Mouse (Mus musculus) activated CD4-positive, CD25-positive, alpha-beta regulatory T cell, adult 4 months (primary cell): ENCODE data around the gene Gpr146. TPM values are rescaled to one million over a fixed set of nuclear protein-coding genes. Genes with fewer than 3 reads are reported as not detected.

Experiments
- ATAC-seq: one replicate; pipeline ENCODE4 v1.8.0; 2017
- polyA plus RNA-seq, 2 experiments: library from polyadenylated mRNA; unstranded; fragments of 100-300 nt; shearing (Covaris generic); gene quantifications; one replicate each; pipeline ENCODE4 v1.2.1; 2017

Gpr146 gene
- polyA plus RNA-seq, 2 experiments from 2014 or later, result 8.1 to 8.8 TPM

DNA sequence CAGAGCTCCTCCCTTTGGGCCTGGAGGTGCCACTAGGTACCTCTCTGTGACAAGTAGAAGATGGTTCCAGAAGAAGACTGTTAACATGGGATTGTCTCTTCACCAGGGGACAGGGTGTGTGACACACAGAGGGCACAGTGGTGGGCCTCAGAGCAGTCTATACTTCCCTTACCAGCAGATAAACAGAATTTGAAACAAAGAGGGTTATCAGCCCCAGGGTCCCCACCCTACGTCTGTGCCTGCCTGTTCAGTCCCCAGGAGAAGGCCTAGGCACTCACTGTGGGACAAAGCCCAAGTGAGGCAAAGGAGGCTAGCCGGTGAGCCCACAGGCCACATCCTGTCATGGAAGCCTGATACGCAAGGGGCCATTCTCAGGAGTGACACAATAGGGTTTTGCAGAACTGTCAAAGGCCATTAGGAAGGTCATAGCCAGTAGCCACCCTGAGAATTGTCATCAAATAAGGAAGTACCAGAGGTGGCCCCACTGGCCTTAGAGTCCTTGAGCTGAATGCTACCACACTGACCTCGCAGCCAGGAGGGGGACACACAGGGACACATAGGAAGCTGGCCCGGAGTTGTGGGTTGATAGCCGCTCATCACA is 27.4 kb downstream of the Gpr146 start, which contains the start of gene C130050O18Rik:
Gene C130050O18Rik (plus strand): TSS at position 480 of the 601 bp plus-strand sequence.
- no peak for ATAC-seq

DNA sequence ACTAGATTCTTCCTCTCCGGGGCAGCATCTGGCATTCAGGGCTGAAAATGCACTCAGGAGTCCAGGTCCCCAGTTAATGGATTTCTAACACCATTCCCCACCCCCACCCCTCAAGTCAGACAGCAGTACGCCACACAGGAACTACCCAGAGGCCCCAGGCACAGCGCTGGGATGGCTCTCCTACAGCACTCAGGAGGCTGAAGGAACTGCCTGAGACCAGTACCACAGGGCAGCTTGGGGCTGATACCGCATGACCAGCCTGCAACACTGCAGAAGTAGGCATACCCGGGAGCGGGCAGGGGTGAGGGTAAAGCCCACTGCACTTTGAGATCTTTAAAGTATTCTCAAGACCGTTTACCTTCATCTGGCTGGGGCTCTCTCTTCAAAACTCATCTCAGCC is 28.0 kb downstream of the Gpr146 start:
- no peak for ATAC-seq

DNA sequence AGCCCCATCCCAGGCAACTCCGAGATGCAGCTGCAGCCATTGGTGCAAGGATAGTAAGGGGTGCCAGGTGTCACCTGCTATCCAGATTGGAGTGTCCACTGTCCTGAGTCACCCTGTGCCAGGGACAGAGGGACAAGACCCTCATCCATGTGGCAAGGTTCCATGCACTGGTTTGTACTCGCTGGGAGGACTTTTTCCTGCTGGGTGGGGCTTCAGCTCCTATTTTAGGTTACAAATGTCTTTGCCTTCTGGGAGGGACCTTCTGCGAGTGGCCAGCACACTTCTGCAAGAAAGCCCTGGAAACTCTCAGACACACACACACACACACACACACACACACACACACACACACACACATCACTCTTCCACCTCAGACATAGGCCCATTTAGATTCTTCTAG is 28.5 kb downstream of the Gpr146 start:
- ATAC-seq, result no peak

DNA sequence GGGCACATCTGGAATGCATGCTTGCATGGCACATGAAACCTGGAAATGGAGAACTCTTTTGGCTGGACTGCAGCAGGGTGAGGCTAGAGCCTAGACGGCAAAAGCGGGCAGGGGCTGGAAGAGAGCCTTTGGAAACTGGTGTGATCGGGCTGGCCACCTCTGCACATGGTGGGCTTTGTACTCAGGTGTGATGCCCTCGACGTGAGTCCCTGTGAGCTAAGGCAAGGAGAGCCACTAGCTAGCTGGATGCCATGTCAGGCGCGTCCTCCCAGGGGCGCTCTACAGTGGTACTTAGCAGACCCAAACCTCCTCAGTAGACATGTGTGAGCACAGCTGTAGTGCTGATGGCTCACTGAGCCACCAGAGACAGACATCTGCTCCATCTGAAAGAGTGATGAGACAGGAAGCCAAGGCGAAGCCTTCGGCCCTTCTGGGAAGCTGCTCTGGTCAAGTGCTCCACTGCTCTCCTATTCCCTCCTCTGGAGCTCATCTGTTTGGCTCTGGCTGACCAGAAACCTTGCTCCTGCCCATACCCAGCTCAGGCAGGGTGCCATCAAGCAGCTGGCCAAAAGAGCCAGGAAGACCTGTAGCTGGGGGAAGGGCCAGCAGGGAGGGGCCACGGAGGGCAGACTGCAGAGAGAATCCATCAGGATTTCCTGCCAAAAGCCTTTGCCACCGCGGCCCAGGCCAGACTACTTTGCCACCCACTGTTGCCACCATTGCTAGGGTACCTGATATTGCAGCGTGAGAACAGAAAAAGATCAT is 29.8 kb downstream of the Gpr146 start:
- ATAC-seq, result no peak

DNA sequence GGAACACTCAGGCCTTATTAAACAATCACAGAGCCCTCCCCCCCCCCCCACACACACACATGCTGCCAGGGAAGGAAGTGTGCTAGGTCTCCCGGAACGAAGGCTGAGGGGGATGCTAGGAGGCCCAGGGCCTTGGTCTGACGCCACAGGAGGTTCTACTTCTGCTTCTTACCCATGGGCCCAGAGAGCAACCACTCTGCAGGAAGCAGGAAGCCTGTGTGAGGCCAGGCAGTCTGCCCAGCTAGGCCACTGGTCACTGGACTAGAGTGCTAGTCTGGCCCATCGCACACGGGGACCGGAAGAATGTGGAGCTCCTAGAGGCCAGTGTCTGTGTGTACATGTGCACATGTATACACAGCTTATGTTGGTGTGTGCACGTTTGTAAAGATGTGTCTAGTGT is 31.0 kb downstream of the Gpr146 start:
- ATAC-seq, result no peak

DNA sequence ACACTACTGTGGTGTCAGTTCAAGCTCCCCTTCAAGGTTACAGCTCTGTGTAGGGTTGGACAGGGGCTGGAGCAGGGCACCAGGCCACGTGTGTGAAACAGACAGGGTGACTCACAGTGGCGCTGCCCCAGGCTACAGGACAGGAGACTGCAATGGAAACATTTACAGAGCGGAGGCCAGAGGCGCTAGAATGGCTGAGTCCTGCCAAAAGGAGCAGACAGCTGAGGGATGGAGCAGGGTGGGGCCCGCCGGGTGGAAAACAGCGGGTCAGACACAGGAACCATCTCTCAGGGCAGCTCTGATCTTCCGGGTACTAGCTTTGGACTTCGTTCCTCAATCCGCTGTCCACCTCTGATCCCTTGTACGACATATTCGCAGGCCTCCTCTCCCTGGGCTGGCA is 31.9 kb downstream of the Gpr146 start:
- ATAC-seq, result no peak

DNA sequence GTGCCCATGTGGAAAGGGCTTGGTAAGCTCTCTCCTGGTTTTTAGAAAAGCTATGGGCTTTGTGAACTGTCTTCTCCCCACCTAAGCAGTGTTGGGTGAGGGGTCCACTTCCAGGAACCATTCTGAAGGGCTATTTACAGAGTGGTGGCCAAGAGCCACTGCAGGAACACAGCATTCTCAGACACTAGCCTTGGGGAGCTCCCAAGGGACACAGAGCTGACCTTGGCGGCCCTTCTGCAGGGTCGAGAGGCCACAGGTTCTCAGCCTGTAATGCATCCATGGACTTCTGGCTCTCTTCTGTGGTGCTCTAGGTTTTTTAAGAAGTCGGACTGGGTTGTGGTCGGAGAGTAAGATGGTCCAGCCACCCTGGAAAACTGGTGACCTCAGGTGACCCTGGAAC is 32.6 kb downstream of the Gpr146 start:
- ATAC-seq, result no peak

DNA sequence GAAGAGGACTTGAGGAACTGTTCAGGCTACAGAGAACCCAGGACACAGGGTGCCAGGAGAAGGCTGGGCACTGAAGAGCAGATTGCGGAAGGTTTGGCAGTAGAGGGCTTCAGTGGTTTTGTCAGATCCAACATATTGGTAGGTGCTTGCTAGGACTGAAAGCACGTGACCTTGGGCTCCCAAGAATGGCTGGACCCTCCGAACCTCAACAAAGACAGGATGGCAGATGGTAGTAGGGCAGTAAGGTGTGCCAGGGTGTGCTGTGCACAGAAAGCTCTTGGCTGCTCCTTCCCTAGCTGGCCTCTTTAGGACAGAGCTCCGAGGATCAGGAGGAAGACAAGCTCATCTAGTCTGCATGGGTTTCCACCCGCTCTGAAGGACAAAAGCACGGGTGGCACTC is 33.6 kb downstream of the Gpr146 start:
- ATAC-seq, result no peak

DNA sequence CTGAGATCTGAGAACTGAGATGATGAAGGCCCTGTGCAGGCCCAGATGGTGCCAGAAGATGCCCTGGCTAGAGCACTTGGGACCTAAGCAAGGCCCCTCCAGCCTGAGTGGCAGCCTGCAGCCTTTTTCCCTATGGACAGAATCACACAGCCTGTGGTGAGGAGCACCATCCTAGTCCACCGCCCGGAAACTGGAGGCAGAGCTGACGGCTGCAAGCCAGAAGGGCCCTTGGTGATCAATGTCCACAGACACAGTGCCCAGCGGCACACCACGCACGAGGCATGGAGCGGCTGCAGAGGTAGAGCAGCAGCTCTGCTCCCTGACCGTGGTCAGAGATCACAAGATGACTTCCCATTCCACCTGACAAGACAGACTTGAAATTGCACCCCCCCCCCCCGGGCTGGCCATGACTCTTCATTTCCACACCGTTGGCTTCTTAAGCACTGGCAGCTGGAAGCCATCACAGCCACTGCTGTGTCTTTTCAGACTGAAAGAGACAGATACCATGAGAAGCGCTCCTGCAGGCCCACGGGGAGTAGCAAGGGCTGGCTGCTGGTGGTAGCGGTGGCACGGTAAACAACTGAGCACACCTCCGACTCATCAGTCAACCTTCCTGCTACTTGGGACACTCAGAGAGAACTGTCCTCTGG is 34.3 kb downstream of the Gpr146 start:
- ATAC-seq, result no peak

DNA sequence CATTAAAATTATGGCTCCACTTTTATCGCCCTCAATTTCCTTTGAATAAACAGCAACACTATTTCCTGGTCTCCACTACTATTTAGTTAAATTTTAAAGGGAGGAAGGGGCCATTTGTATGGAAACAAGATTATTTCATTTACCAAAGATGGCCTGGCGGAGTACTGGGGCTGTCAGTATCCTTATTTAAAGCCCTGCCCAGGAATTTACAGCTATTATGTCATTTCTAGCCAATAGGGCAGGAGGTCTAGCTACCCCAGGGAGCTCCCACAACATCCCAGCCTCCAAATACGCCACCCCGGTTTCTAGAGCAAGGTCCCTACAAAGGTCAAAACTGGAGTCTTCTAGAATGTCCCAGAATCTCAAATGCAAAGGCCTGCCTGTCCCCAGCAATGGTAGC is 36.0 kb downstream of the Gpr146 start:
- no peak for ATAC-seq

DNA sequence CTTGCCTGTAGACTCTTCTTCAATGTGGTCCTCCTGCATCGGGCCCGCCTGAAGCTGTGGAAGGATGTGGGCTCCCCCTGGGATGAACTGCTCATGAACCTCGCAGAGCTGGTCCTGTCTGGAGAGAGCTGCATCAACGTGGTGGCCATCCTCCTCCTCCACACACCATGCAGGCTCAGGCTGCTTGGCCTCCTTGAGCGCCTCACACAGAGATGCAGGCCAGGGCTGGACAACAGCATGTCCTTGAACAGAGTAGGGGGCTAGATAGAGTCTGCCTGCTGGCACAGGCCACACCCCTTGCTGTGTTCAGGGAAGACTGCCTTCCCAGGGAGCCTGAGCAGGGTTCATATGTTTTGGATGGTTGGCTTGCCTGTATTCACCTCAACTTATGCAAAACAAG is 37.5 kb downstream of the Gpr146 start:
- no peak for ATAC-seq

DNA sequence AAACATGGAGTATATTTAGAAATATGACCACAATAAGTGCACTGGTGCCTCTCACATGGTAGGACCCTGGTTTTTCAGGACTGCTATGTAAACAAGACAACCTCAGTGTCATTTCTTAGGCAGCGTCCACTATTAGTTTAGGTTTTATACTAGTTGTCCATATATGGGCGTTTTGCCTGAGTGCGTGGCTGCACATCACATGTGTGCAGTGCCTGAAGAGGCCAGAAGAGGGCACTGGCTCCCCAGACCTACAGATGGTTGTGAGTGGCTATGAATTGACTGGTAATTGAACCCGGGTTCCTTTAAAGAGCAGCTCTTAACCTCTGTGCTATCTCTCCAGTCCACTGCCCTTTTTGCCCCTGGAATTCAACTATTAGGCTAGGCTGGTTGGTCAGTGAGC is 39.4 kb downstream of the Gpr146 start:
- no peak for ATAC-seq

DNA sequence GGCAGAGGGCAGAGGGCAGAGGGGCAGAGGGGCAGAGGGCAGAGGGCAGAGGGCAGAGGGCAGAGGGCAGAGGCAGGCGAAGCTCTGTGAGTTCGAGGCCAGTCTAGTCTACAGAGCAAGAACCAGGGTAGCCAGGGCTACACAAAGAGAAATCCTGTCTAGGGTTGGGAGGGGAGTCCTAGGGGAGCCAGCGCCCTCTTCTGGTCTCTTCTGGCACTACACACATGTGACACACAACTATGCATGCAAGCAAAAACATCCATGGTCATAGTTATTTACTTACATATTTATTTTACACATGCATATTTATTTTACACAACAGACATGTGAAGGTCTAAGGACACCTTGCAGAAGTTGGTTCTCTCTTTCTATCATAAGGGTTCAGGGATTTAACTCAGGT is 40.0 kb downstream of the Gpr146 start:
- no peak for ATAC-seq

DNA sequence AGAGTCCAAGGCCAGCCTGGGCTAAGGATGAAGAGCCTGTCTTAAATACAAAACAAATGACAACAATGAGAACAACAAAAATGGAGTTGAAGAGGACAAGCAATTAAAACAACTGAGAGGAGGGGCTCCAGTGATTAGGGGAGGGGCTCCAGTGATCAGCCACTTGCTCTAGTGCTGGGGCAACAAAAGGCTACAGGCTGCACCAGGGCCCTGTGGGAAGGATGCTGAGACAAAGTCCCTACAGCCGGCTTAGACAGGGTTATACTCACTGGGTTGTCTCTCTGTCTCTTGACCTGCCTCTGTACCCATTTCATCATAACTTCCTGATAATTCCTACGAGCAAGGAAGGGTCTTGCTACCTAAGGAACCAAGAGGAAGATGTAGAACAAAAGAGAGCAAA is 40.6 kb downstream of the Gpr146 start:
- ATAC-seq, result no peak

DNA sequence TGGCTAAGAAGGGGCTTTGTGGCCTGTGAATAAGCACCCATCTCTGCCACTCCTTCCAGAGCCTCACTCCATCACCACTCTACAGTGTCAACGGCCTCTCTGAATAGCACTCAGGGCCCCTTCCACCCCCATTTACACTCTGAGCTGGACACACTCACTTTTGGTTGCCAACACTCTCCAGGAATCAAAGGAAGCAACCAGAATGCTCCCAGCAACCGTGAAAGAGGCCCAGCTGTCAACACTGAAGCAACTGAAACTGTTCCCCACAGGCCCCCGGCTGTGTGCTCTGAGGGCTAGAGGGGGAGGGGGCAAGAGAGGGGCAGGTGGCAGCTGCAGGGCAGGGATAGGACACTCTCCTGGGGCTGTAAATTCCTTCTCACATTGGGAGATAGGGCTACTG is 41.1 kb downstream of the Gpr146 start:
- ATAC-seq, result no peak

DNA sequence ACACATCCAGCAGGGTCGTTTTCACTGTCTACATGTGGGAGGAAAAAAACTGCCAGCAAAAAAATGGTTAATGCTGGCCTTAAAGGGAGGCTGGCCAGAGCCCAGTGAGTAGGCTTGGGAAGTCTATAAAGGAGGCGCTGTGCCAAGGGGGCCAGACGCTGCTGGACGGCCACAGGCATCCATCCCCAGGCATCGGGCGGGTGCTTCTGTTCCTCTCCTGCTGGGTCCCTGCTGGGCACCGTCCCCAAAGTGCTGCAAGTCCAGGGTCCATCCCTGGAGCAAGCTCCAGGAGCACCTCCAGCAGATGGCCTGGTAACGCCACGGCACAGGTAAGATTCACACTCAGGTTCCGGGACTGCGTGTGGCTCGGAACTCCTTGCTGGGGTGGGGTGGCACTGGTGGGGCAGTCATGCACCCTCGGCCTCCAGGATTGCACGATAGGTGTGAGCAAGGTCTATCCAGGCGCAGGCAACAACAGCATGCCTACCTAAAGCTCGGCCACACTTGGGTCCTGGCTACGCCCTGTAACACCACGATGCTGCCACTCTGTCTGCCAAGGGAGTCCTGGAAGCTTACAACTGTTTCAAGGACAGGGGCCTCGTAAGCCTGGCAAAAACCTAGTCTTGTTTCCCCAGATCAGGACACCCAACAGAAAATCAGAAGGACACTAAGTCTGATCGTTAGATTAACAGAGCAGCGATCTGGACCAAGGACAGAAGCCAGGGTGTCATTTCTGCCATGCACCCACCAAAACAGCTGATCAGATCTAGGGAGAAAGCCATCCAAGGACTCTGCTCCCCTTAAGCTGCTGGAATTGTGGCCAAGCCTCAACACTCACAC is 45.7 kb downstream of the Gpr146 start, which contains the start of gene Gper1:
Gene Gper1 (plus strand): TSS at position 126 of the 840 bp plus-strand sequence.
- ATAC-seq, result no peak

DNA sequence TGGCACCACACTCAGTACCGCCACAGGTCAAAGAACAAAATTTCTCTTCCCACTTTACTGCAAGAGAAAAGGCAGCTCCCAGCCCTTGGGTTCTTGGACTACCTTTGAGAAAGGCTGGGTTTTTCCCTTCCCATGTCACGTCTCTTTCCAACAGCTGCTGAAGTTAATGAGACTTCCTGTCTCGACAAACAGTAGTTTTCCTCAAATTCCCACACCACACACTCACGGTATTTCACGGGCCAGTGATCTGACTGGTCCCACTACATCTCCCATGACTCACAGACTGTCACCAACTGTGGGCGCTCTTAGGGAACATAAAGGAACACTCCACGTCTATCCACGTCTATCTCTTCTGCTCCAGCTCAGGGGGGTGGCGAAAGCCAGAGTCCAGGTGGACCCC is 47.7 kb downstream of the Gpr146 start:
- ATAC-seq, result no peak

DNA sequence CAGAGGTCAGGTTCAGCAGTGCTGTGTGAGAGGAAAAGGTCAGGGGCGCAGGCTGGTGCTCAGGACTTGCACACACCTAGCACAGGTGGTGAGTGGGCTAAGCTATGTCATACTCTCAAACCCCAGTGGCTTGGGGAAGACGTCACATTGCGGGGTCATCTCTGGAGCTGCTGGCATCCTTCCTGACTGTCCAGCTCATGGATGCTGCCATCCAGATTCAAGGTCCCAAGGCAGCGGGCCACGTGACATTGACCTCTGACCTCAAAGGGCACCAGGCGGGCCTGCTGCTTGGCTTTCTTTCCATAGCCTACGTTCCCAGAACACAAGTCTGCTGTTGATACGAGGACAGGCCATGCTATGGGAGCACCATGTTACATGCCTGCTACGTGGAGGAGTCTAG is 49.5 kb downstream of the Gpr146 start:
- no peak for ATAC-seq

DNA sequence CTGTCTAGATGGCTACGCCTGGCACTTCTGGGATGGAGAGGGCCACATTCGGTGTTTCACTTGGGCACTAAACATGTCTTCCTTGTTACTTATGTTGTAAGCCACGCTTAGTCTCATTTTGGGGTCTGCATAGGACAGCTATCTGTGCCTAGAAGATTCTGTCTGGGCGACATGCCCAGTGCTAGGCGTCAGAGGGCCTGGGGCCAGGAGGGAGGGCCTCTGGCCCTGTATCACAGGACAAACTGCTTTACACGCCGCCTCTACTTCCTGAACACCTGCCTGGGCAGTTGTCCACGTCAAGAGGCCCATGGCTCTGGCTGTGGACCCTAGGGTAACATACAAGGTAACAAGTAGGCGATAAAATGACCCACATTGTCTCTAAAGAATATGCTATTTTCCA is 50.5 kb downstream of the Gpr146 start:
- ATAC-seq, result no peak

DNA sequence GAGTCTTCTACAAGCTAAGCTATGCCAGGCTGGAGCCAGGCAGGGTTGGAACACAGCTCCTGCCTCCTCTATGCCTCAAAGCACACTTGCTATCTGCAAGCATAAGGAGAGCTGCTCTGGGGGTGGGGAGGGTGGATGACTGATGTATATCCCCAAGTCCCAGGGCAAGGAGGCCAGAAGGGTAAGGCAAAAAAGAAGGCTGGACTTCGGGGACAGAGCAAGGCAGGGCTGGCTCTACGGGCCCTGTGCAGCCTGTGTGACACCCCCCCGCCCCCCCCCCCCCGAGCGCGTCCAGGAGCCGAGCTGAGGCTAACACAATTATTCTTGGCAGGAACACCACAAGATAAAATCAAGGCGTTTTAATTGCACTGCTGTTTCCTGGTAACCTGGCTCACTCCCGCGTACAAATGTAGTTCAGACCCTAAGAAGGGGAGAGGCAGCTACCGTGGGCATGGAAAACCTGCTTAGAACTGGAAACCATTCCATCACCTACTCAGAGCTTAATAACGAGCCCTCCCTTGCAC is 52.4 kb downstream of the Gpr146 start:
- ATAC-seq, result no peak

DNA sequence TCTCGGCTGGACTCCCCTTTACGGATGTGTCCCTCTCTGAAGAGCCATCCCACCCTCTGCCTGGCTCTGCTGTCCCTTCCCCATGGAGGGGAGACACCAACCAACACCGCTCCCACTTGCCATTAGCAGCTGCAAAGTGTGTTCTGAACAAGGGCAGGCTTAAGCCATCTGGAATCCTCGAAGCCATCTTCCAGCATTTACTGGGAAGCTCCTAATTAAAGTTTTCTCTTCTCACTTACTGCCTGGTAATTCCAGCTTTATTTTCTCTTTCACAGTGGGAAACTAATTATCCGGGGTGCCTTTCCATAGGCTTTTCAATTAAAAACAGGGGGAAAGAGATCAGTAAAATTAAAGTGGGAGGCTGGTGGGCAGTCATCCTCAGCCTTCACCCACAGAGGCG is 54.8 kb downstream of the Gpr146 start:
- ATAC-seq, result no peak

DNA sequence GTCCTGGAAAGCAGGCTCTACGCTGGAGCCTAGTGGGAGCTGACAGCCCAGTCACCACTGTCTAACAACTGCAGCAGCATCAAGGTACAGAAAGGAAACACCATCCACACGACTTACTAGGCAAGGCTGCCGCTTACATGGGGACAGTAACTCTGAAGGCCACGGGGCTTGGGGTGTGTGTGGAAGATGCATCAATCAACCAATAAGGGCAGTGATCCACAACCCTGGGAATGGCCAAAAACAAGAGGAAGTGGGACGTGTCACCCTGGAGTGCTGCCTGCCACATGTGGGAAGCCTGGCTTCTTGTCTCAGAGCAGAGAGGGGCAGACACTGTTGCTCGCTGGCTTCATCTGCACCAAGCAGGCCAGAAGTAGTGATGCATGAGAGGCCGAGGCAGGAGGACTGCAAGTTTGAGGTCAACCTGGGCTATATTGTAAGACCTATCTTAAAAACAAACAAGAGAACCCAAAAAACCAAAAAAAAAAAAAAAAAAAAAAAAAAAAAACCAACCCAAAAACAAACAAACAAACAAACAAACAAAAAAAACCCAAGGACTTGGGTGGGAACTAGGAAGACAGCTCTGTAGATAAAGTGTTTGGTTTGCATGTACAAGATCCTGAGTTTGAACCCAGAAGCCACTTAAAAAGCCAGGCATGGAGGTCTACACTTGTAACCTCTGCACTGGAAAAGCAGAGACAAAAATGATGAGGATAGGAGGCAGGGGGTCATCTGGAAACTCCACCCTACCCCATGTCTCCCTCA is 55.4 kb downstream of the Gpr146 start:
- no peak for ATAC-seq
